Mouse (Mus musculus): ENCODE results near the gene Pakap.

DNA sequence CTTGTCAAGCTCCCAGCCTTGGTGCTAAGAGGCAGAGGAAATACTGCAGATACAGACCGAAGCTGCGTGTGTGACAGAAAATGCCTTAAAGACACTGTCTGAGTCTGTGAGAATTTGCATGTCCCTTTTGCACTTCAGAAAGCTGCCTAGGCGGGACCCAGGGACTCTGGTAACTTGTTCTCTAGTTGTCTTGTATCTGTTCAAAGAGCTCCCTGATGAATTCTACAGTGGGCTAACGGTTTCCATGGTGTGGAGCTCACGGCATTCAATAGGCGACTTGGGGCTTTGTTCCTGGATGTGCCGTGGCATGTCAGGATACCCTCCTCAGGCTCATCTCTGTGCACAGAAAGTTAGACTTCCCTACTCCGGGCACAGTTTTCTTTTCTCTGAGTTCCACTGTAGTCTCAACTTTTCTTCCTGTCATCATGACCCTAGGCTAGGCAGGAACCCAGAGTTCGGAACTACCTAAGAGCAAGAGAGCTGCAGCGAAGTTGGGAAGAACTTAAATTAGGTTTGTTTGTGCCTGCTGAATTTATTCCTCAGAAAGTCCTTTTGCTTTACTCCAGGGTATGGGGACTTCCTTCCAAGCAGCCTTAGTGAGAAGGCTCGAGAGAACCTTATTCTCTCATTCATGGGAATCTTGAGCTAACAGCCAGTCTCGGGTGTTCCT is 277.7 kb downstream of the Pakap start:
- TF ChIP-seq CTCF (IDR thresholded peaks at IDR 0.05; ENCODE audit: low read depth, low read length) (no peak), POLR2A (IDR thresholded peaks at IDR 0.05; ENCODE audit: extremely low read depth, insufficient read depth, low read length) (no peak)

All from liver, adult 2 months (tissue).